Mouse (Mus musculus): ENCODE data around the gene Gm6370.
A peak's percentile ranks its signal among the peaks of the same experiment; 100 is the strongest.
"Not testable (repeated sequence)": the region's sequence is repeated elsewhere in the genome, so short reads cannot be mapped to it uniquely, and the experiment has no call there.

Gene Gm6370

DNA sequence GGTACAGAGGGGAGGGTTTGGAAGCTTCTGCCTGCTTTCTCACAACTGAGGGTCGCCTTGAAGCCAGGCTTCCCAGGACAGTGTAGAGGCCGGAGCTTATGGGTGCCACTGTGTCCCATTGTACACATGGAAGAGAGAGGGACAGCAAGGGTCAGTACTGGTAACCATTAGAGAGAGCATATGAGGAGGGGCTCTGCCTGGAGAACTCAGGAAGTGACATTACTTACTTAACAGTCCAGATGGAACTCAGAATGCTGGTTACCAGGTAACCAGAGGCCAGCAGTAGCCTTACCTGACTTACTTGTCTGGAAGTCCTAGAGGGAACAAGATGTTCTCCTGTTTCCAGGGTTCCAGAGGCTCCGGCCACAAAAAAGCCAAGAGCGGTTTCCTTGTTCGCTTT lies at the start of gene Gm6370:
Gm6370 (plus strand) TSS at position 301 of the 400 bp plus-strand sequence.
- DNase-seq, result not testable (repeated sequence)

DNA sequence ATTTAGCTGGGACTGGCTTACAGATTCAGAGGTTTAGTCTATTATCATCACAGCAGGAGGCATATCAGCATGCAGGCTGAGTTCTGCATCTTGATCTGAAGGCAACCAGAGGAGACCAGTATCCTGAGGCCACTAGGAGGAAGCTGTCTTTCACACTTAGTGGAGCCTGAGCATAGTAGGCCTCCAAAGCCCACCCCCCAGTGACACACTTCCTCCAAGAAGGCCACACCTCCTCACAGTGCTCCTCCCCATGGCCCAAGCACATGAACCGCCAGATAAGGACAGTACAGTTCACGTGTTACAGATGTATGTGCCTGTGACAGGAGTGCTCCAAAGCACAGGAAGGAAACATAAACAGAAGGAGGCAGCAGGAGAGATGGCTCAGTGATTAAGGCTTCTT lies 48.4 kb upstream of the Gm6370 start:
- DNase-seq, result no peak

DNA sequence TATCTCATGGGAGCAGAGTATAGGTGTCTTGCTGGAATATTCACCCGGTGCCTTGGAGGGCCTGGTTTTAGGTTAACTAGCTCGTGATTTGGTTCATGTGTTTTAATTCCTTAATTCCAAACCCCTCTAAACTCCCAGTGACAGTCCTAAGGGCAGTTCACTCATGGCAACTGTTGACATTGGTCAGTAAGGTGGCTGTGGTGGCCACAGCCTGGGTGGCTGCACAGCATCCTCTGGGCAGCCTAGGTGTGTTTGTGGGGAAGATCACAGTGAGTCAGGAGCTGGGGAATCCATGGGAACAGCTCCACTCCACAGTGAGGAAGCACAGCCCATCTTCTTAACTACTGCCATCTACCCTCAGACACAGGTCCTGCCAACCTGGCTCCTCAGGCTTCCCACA lies 44.5 kb upstream of the Gm6370 start:
- DNase-seq, result no peak

DNA sequence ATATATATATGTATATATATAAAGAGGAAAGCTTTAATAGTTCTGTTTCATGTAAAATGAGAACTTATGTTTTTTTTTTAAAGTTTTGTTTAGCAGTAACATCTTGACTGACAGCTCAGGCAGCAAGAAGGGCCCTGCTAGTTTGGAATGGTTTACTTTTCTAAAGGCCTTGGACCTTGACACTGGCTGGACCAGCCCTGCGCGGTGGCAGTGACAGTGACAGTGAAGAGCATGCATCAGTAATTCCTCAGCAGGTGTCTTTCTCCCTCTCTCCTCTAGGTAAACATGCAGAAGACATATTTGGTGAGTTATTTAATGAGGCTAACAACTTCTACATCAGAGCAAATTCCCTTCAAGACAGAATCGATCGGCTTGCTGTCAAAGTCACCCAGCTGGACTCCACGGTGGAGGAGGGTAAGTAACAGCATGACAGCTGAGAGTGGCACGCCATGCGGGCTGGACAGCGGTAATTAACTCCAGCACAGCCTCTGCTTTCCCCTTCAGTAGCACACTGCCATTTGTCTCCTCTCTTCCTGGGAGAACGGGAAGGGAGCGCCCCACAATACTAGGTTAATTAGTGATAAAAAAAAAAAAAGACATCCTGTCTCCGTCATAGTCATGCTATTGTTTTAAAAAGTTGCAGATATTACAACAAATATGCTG lies 39.4 kb upstream of the Gm6370 start:
- no peak for DNase-seq

DNA sequence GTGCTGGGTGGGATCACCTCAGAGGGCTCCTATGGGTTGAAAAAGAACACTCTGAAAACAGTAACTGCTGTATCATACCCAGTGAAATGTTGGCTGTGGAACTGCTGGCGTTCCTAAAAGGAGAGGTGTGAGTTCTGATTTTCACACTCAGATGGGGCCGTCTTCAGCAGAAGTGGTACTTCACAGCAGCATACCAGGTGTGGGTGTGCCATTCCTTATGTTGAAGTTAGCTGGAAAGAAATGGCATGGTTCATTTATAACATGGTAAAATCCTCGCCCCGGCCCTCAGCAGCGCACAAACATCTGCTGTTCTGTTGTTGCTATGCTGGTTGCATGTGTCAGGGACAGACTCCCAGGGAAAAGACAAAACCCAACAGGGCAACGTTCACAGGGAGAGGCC lies 37.6 kb upstream of the Gm6370 start:
- no peak for DNase-seq

DNA sequence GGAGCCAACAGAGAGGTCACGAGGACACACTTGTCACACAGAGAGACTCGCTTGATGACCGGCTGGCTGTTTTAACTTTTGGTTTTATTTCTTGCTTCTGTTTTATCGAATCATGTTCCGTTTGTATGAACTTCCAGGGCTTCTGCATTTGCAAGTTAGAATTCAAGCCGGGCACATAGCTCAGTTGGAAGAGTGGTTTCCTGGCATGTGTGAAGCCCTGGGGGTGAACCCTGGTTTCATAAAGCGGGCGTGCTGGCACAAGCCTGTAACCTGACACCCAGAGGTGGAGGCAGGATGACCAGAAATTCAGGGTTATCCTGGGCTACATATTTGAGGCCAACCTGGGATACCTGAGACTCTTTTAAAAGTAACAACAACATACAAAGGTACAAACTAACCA lies 29.6 kb upstream of the Gm6370 start:
- DNase-seq, result no peak

DNA sequence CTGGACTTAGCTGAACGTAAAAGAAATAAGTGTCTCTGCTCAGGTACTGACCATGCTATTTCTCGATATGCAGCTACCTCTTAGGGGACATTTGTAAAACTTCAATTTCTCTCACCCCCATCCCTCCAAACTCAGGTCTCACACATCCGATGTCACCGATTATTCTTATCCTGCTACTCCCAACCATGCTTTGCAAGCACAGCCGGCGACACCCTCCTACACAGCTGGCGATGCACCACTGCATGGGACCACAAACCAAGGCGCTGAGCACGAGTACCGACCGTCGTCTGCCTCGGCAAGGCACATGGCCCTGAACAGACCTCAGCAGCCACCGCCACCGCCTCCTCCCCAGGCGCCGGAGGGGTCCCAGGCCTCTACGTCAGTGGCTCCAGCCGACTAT lies 24.5 kb upstream of the Gm6370 start:
- no peak for DNase-seq

DNA sequence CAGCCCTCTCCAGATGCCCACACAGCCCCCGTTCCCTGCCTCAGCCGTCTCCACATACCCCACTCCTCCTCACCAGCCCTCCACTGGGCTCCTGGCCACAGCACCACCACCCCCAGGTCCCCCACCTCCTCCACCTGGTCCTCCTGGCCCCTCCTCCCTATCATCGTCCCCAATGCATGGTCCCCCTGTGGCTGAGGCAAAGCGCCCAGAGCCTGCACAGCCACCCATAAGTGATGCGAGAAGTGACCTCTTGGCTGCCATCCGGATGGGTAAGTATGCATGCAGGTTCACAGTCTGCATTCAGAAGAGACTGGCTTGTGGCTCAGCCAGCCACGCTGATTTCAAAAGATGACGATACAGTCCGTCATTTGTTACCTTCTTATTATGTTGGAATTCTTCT lies 22.9 kb upstream of the Gm6370 start:
- no peak for DNase-seq

DNA sequence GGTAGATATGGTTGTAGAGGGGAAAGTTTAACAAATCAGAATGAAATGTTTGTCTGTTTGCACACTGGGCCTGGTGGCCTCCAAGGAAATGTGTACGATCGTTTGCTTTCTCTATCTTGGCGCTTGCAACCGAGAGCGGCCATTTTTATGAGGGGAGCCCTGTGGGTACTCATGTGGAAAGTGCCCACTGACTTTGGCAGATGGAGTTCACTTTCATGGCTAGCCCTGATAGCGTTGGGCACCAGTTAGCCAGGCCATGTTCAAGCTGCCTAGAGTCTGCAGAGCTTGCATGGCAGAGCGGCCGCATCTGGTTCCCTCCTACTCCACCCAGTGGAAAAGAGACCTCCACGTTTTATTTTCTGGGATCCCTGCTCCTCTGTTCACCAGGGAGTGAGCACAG lies 20.3 kb upstream of the Gm6370 start:
- no peak for DNase-seq

DNA sequence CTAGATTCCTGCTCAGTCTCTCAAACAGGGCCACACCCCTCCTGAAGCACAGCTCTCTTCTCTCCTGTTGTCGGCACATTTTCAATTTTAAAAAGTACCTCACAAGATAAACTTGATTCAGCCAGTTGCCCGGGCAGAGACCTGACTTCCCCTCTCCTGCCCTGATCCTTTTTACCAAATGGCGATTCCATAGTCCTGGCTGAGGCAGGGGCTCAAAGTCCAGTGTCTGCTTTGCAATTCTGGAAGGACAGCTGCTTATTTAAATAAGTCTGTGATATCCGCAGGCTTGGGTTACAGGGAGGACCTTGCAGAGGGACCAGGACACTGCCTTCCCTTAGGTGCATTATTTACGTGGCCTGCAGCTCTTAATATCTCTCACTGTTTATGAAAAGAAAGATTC lies 19.9 kb upstream of the Gm6370 start:
- no peak for DNase-seq

DNA sequence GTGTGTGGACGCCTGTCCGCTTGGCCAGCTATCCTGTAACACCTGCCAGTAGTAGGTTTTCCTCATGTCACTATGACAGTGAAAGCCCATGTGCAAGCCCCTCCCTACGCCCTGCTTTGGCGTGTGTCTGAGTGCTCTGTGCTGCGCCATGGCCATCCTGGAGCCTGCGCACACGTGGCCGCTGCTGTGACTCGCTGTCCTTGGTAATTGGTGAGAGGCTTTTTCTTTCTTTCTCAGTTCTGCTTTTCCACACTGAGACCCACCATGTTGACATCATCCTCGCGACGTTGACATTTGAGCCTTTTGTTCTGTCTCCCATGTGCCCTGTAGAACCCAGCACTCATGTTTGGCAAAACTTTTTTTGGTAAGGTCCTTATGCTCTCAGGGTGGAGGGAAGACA lies 19.3 kb upstream of the Gm6370 start:
- no peak for DNase-seq

DNA sequence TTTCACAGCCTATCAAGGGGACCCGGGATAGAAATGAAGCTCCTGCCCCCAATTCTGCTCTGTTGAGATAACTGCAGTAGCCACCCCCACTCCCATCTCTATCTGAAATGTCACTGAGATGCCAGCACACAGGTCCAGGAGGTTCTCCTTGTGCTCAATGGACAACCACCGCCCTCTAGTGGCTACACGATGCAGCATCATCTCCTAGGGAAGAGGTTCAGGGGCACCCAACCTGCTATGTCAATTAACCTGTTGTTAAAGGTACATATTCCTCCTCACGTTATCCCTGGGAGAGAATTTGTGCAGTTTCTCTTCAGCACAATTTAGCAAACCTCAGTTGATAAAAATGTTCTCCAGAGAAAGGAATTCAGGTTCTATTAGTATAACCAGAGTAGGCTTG lies 11.6 kb upstream of the Gm6370 start:
- peak; percentile 70 for DNase-seq

DNA sequence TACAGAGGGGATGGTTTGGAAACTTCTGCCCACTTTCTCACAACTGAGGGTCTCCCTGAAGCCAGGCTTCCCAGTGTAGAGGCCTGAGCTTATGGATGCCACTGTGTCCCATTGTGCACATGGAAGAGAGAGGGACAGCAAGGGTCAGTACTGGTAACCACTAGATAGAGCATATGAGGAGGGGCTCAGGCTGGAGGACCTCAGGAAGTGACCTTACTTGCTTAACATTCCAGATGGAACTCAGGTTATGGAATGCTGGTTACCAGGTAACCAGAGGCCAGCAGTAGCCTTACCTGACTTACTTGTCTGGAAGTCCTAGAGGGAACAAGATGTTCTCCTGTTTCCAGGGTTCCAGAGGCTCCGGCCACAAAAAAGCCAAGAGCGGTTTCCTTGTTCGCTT lies 9.5 kb upstream of the Gm6370 start, which contains the start of gene Gm6408:
Gm6408 (plus strand) TSS at position 301 of the 400 bp plus-strand sequence.
- not testable (repeated sequence) for DNase-seq

DNA sequence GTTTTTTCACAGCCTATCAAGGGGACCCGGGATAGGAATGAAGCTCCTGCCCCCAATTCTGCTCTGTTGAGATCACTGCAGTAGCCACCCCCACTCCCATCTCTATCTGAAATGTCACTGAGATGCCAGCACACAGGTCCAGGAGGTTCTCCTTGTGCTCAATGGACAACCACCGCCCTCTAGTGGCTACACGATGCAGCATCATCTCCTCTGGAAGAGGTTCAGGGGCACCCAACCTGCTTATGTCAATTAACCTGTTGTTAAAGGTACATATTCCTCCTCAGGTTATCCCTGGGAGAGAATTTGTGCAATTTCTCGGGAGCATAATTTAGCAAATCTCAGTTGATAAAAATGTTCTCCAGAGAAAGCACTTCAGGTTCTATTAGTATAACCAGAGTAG lies 2.2 kb upstream of the Gm6370 start:
- peak; percentile 53 for DNase-seq

DNA sequence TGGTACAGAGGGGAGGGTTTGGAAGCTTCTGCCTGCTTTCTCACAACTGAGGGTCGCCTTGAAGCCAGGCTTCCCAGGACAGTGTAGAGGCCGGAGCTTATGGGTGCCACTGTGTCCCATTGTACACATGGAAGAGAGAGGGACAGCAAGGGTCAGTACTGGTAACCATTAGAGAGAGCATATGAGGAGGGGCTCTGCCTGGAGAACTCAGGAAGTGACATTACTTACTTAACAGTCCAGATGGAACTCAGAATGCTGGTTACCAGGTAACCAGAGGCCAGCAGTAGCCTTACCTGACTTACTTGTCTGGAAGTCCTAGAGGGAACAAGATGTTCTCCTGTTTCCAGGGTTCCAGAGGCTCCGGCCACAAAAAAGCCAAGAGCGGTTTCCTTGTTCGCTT lies 10.9 kb downstream of the Gm6370 start, which contains the start of gene 4930449I24Rik:
4930449I24Rik (plus strand) TSS at position 301 of the 400 bp plus-strand sequence.
- DNase-seq, result not testable (repeated sequence)

DNA sequence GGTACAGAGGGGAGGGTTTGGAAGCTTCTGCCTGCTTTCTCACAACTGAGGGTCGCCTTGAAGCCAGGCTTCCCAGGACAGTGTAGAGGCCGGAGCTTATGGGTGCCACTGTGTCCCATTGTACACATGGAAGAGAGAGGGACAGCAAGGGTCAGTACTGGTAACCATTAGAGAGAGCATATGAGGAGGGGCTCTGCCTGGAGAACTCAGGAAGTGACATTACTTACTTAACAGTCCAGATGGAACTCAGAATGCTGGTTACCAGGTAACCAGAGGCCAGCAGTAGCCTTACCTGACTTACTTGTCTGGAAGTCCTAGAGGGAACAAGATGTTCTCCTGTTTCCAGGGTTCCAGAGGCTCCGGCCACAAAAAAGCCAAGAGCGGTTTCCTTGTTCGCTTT lies 22.7 kb downstream of the Gm6370 start, which contains the start of gene Gm3402:
Gm3402 (plus strand) TSS at position 301 of the 400 bp plus-strand sequence.
- DNase-seq, result not testable (repeated sequence)

DNA sequence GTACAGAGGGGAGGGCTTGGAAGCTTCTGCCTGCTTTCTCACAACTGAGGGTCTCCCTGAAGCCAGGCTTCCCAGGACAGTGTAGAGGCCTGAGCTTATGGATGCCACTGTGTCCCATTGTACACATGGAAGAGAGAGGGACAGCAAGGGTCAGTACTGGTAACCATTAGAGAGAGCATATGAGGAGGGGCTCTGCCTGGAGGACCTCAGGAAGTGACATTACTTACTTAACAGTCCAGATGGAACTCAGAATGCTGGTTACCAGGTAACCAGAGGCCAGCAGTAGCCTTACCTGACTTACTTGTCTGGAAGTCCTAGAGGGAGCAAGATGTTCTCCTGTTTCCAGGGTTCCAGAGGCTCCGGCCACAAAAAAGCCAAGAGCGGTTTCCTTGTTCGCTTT lies 34.3 kb downstream of the Gm6370 start, which contains the start of gene Gm3404:
Gm3404 (plus strand) TSS at position 301 of the 400 bp plus-strand sequence.
- DNase-seq, result not testable (repeated sequence)

DNA sequence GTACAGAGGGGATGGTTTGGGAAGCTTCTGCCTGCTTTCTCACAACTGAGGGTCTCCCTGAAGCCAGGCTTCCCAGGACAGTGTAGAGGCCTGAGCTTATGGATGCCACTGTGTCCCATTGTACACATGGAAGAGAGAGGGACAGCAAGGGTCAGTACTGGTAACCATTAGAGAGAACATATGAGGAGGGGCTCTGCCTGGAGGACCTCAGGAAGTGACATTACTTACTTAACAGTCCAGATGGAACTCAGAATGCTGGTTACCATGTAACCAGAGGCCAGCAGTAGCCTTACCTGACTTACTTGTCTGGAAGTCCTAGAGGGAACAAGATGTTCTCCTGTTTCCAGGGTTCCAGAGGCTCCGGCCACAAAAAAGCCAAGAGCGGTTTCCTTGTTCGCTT lies 46.2 kb downstream of the Gm6370 start, which contains the start of gene Gm3409:
Gm3409 (plus strand) TSS at position 301 of the 400 bp plus-strand sequence.
- not testable (repeated sequence) for DNase-seq
